17 mouse cellular contexts compared by ENCODE assay signal in genomic region chr11:118858305-118858704, GRCm38 (mm10). TPM values are rescaled to one million over a fixed set of nuclear protein-coding genes. Genes with fewer than 3 reads are reported as not detected.
DNase-seq lines count a peak whose midpoint lies in the region; ATAC-seq lines count a peak whose summit lies in the region.
"Had no signal": no experiment of that assay in that cellular context is flagged by ENCODE, and none has a peak within 500 bp of the region (broad histone marks: within the 10 kb centered on the region; RNA-seq: fewer than 3 reads in every experiment).

No protein-coding gene starts in this region.

- no peaks in the 10 kb centered on the region for H3K27me3 ChIP-seq in hindbrain, embryonic 12.5 days
- no peaks in the 10 kb centered on the region for H3K27me3 ChIP-seq in hindbrain, embryonic 11.5 days (ENCODE audit: control insufficient read depth, insufficient read depth, low read length)
- H3K27me3 ChIP-seq in midbrain, embryonic 15.5 days (replicated peaks): no peaks in the 10 kb centered on the region
- H3K27me3 ChIP-seq: embryonic facial prominence, embryonic 13.5 days; limb, embryonic 15.5 days; midbrain, embryonic 12.5 days; stomach, embryonic 15.5 days had no signal

- H3K4me3 ChIP-seq in hindbrain, embryonic 12.5 days: no peak overlapping the region
- H3K4me3 ChIP-seq in hindbrain, embryonic 11.5 days (ENCODE audit: low read depth, low read length): no peak overlapping the region
- H3K4me3 ChIP-seq in midbrain, embryonic 15.5 days: no peak overlapping the region
- H3K4me3 ChIP-seq: embryonic facial prominence, embryonic 13.5 days; limb, embryonic 15.5 days; midbrain, embryonic 12.5 days; stomach, embryonic 15.5 days had no signal

- DNase-seq in hindbrain, embryonic 11.5 days (ENCODE audit: low spot score): no peak
- peak; percentile 92 to 95 for DNase-seq in cerebellum, postnatal 10 days
- DNase-seq in lung, postnatal 10 days: no peak
- DNase-seq in spleen, adult 18-20 months: no peak
- no peak for DNase-seq in ovary, postnatal 10 days (ENCODE audit: low spot score)
- DNase-seq: kidney, adult 8-10 months; liver, postnatal 0 days; lung, postnatal 36 days; retina, postnatal 1 day; thymus, postnatal 14 days had no signal

- WGBS in hindbrain, embryonic 12.5 days: 66% methylated on average over 11 of the region's 11 CpGs
- 79% methylated on average over 11 of the region's 11 CpGs for WGBS in hindbrain, embryonic 11.5 days
- WGBS in midbrain, embryonic 15.5 days: 66% methylated on average over 11 of the region's 11 CpGs

- peak overlapping the region; percentile 55; the same call in 1 of the 2 replicates for H3K27ac ChIP-seq in hindbrain, embryonic 12.5 days
- H3K27ac ChIP-seq in hindbrain, embryonic 11.5 days (ENCODE audit: low read depth, low read length): no peak overlapping the region
- peak overlapping the region; percentile 53; the same call in 1 of the 2 replicates for H3K27ac ChIP-seq in midbrain, embryonic 15.5 days
- H3K27ac ChIP-seq: embryonic facial prominence, embryonic 13.5 days; limb, embryonic 15.5 days; midbrain, embryonic 12.5 days; stomach, embryonic 15.5 days had no signal

- ATAC-seq in hindbrain, embryonic 12.5 days (ENCODE audit: low FRiP score): no peak
- ATAC-seq in hindbrain, embryonic 11.5 days (ENCODE audit: low FRiP score): no peak
- ATAC-seq in cerebellum, adult (ENCODE audit: insufficient number of reproducible peaks, low FRiP score, low TSS enrichment): peak; percentile 76
- no peak for ATAC-seq in midbrain, embryonic 15.5 days (replicated peaks)
- ATAC-seq: liver, postnatal 0 days had no signal

- peaks cover 15% of the 10 kb centered on the region for H3K4me1 ChIP-seq in hindbrain, embryonic 12.5 days
- H3K4me1 ChIP-seq in hindbrain, embryonic 11.5 days (replicated peaks; ENCODE audit: control insufficient read depth, insufficient read depth, low read length): no peaks in the 10 kb centered on the region
- peaks cover 9% of the 10 kb centered on the region for H3K4me1 ChIP-seq in midbrain, embryonic 15.5 days
- H3K4me1 ChIP-seq: embryonic facial prominence, embryonic 13.5 days; limb, embryonic 15.5 days; stomach, embryonic 15.5 days had no signal

- no peak overlapping the region for H3K9ac ChIP-seq in hindbrain, embryonic 12.5 days
- H3K9ac ChIP-seq in hindbrain, embryonic 11.5 days (ENCODE audit: low read depth, low read length): no peak overlapping the region
- H3K9ac ChIP-seq in midbrain, embryonic 15.5 days: no peak overlapping the region
- H3K9ac ChIP-seq: embryonic facial prominence, embryonic 13.5 days; limb, embryonic 15.5 days; liver, postnatal 0 days; midbrain, embryonic 12.5 days; stomach, embryonic 15.5 days had no signal

- no peaks in the 10 kb centered on the region for H3K9me3 ChIP-seq in hindbrain, embryonic 12.5 days (replicated peaks)
- no peaks in the 10 kb centered on the region for H3K9me3 ChIP-seq in hindbrain, embryonic 11.5 days (ENCODE audit: control insufficient read depth, low read length)
- no peaks in the 10 kb centered on the region for H3K9me3 ChIP-seq in midbrain, embryonic 15.5 days
- H3K9me3 ChIP-seq: embryonic facial prominence, embryonic 13.5 days; limb, embryonic 15.5 days; midbrain, embryonic 12.5 days; stomach, embryonic 15.5 days had no signal

- no peak overlapping the region for H3K4me2 ChIP-seq in hindbrain, embryonic 12.5 days (replicated peaks)
- H3K4me2 ChIP-seq in hindbrain, embryonic 11.5 days (replicated peaks; ENCODE audit: low read depth, low read length): no peak overlapping the region
- no peak overlapping the region for H3K4me2 ChIP-seq in midbrain, embryonic 15.5 days
- H3K4me2 ChIP-seq: embryonic facial prominence, embryonic 13.5 days; limb, embryonic 15.5 days; midbrain, embryonic 12.5 days; stomach, embryonic 15.5 days had no signal

- H3K36me3 ChIP-seq in hindbrain, embryonic 12.5 days: no peaks in the 10 kb centered on the region
- no peaks in the 10 kb centered on the region for H3K36me3 ChIP-seq in hindbrain, embryonic 11.5 days (ENCODE audit: control insufficient read depth, insufficient read depth, low read length)
- H3K36me3 ChIP-seq in midbrain, embryonic 15.5 days (replicated peaks): no peaks in the 10 kb centered on the region
- H3K36me3 ChIP-seq: embryonic facial prominence, embryonic 13.5 days; limb, embryonic 15.5 days; midbrain, embryonic 12.5 days; stomach, embryonic 15.5 days had no signal

RNA-seq across cellular contexts. Expression of gene Rbfox3, which starts 53.1 kb away (rescaled TPM):
- polyA plus RNA-seq in hindbrain, embryonic 12.5 days (2016; fragmentation: Nextera tagmentation; extraction: Ambion mirVana): 26.5 and 33.6 TPM in 2 replicates
- 11.7 and 12.6 TPM in 2 replicates for polyA plus RNA-seq in hindbrain, embryonic 11.5 days (2014; fragmentation: Nextera tagmentation; extraction: Ambion mirVana)
- polyA plus RNA-seq in midbrain, embryonic 15.5 days (2015; fragmentation: Nextera tagmentation; extraction: Ambion mirVana): 53.5 and 54.2 TPM in 2 replicates

Comparison
In these comparisons a context has a peak if more than half of its experiments do, and no peak if none do; other contexts are left out.
1. DNase-seq: peak in cerebellum, postnatal 10 days (2 of 2); none in hindbrain, embryonic 11.5 days (single experiment), lung, postnatal 10 days (single experiment), spleen, adult 18-20 months (0 of 2) and ovary, postnatal 10 days (single experiment).